In genomic region chr2:169589697-169590096, GRCm38 (mm10) we compare ENCODE assay signal across 26 mouse cellular contexts. TPM values are rescaled to one million over a fixed set of nuclear protein-coding genes. Genes with fewer than 3 reads are reported as not detected.
DNase-seq lines count a peak whose midpoint lies in the region; ATAC-seq and TF ChIP-seq lines count a peak whose summit lies in the region.
"Had no signal": no experiment of that assay in that cellular context is flagged by ENCODE, and none has a peak within 500 bp of the region (broad histone marks: within the 10 kb centered on the region; RNA-seq: fewer than 3 reads in every experiment).

No protein-coding gene starts in this region.

- H3K27me3 ChIP-seq in Patski, result no peaks in the 10 kb centered on the region
- no peaks in the 10 kb centered on the region for H3K27me3 ChIP-seq in stomach, postnatal 0 days (ENCODE audit: control insufficient read depth, insufficient read depth, low read length)
- H3K27me3 ChIP-seq: forebrain, embryonic 13.5 days; heart, embryonic 12.5 days had no signal

- CTCF ChIA-PET in Patski (lab: Charles Lee), result no interaction called here

- in situ Hi-C loops in Patski (cut with MboI; ENCODE audit: low pct_unique_long_range_greater_than_20kb), result no loop called here

- H3K4me1 ChIP-seq in stomach, postnatal 0 days (replicated peaks; ENCODE audit: control insufficient read depth, insufficient read depth), result no peaks in the 10 kb centered on the region
- H3K4me1 ChIP-seq: heart, embryonic 12.5 days had no signal

- no peak for TF ChIP-seq CTCF in Patski (IDR thresholded peaks at IDR 0.05)
- no peak for TF ChIP-seq CTCF in stomach, postnatal 0 days (IDR thresholded peaks at IDR 0.05; ENCODE audit: low read depth)

- peak; percentile 63 for DNase-seq in CD4-positive helper T cell, adult 2 months (ENCODE audit: low read depth, low spot score)
- peak; percentile 28 for DNase-seq in Patski (ENCODE audit: low read depth, low spot score)
- peak; percentile 45 for DNase-seq in stomach, postnatal 0 days (ENCODE audit: low spot score)
- no peak for DNase-seq in left cerebral cortex, postnatal 4 days
- no peak for DNase-seq in layer of hippocampus, postnatal 36 days
- DNase-seq in MN1 (ENCODE audit: low spot score), result no peak
- DNase-seq: adrenal gland, adult 8-10 months; adrenal gland, postnatal 36 days; cerebellum, adult 2 months; cerebellum, postnatal 10 days; forebrain, postnatal 0 days; gastrocnemius, adult 2 months; gastrocnemius, postnatal 25 days had no signal

- no peak overlapping the region for H3K4me2 ChIP-seq in stomach, postnatal 0 days (replicated peaks; ENCODE audit: low read depth)
- H3K4me2 ChIP-seq: forebrain, embryonic 13.5 days; heart, embryonic 12.5 days; hindbrain, embryonic 14.5 days had no signal

- no peak overlapping the region for H3K9ac ChIP-seq in stomach, postnatal 0 days (ENCODE audit: low read length)
- H3K9ac ChIP-seq: forebrain, embryonic 13.5 days; forebrain, postnatal 0 days; heart, embryonic 12.5 days; hindbrain, embryonic 14.5 days had no signal

- no peaks in the 10 kb centered on the region for H3K9me3 ChIP-seq in stomach, postnatal 0 days (ENCODE audit: control insufficient read depth, low read length)
- H3K9me3 ChIP-seq: embryonic facial prominence, embryonic 10.5 days; forebrain, embryonic 13.5 days; heart, embryonic 12.5 days; hindbrain, embryonic 10.5 days had no signal

- H3K36me3 ChIP-seq in stomach, postnatal 0 days (ENCODE audit: control insufficient read depth, insufficient read depth, low read length), result no peaks in the 10 kb centered on the region
- H3K36me3 ChIP-seq: embryonic facial prominence, embryonic 10.5 days; G1E; heart, embryonic 12.5 days; hindbrain, embryonic 10.5 days had no signal

- ATAC-seq in Patski, result peak; percentile 76
- ATAC-seq in inflammation-experienced regulatory T-cells, adult 6 months, result peak; percentile 72
- ATAC-seq in stomach, postnatal 0 days (ENCODE audit: low FRiP score, low TSS enrichment), result peak; percentile 71
- ATAC-seq: forebrain, embryonic 13.5 days; forebrain, postnatal 0 days had no signal

- H3K4me3 ChIP-seq in stomach, postnatal 0 days (ENCODE audit: low read depth, low read length), result no peak overlapping the region
- H3K4me3 ChIP-seq: embryonic facial prominence, embryonic 10.5 days; forebrain, embryonic 13.5 days; gastrocnemius, adult 2 months; heart, embryonic 12.5 days; hindbrain, embryonic 10.5 days had no signal

- no peak for TF ChIP-seq EP300 in stomach, postnatal 0 days (optimal IDR thresholded peaks at IDR 0.05)

- peak overlapping the region; percentile 61 for H3K27ac ChIP-seq in stomach, postnatal 0 days (replicated peaks)
- H3K27ac ChIP-seq: embryonic facial prominence, embryonic 10.5 days; forebrain, embryonic 13.5 days; gastrocnemius, adult 2 months; hindbrain, embryonic 10.5 days; hindbrain, embryonic 14.5 days had no signal

- POLR2A ChIA-PET in Patski (lab: Charles Lee), result interaction anchor here (0.7 kb wide), 1 partner anchor 32 kb away, joined by 4 read pairs; no protein-coding TSS in a partner anchor

- 70% methylated on average over 10 of the region's 10 CpGs for WGBS in stomach, postnatal 0 days

- intact Hi-C loops in left cerebral cortex, postnatal 4 days (cut with DNase I), result no loop called here

RNA-seq across cellular contexts. Expression of gene Gm11011, which starts 2.2 kb away (rescaled TPM):
- polyA plus RNA-seq in Patski (2021), result not detected
- not detected for polyA plus RNA-seq in inflammation-experienced regulatory T-cells, adult 6 months (2017; shearing (Covaris generic))
- polyA plus RNA-seq in stomach, postnatal 0 days (2015; fragmentation: Nextera tagmentation; extraction: Ambion mirVana), result not detected in 2 replicates
- not detected for total RNA-seq in left cerebral cortex, postnatal 4 days (2021)
- total RNA-seq in layer of hippocampus, postnatal 36 days (2021), result not detected
- total RNA-seq: adrenal gland, adult 8-10 months; adrenal gland, postnatal 36 days; forebrain, postnatal 0 days; G1E; gastrocnemius, adult 2 months; gastrocnemius, postnatal 25 days; granulocyte monocyte progenitor cell, adult 5-6 weeks; heart, adult 8-10 months; heart, postnatal 25 days had no signal
- polyA plus RNA-seq: C2C12; cerebellum, adult 2 months; embryonic facial prominence, embryonic 10.5 days; embryonic facial prominence, embryonic 14.5 days; forebrain, embryonic 13.5 days; forebrain, postnatal 0 days; G1E; heart, embryonic 12.5 days; heart, embryonic 16.5 days; hindbrain, embryonic 10.5 days; hindbrain, embryonic 14.5 days had no signal

RNA-seq across cellular contexts. Expression of gene Tshz2, which starts 43.1 kb away (rescaled TPM):
- polyA plus RNA-seq in Patski (2021), result 43.1 TPM
- under 1 TPM; 0.15 to 0.53 (median 0.35) TPM for polyA plus RNA-seq in inflammation-experienced regulatory T-cells, adult 6 months (2017; shearing (Covaris generic))
- 5.4 and 6.7 TPM in 2 replicates for polyA plus RNA-seq in stomach, postnatal 0 days (2015; fragmentation: Nextera tagmentation; extraction: Ambion mirVana)
- total RNA-seq in left cerebral cortex, postnatal 4 days (2021), result 10 to 100 TPM; 29.9 to 52.3 TPM
- total RNA-seq in layer of hippocampus, postnatal 36 days (2021), result 10 to 100 TPM; 29.6 to 34.3 TPM
- total RNA-seq: granulocyte monocyte progenitor cell, adult 5-6 weeks had no signal
- polyA plus RNA-seq: C2C12, G1E had no signal

Comparison
In these comparisons a context has a peak if more than half of its experiments do, and no peak if none do; other contexts are left out.
1. DNase-seq: peak in CD4-positive helper T cell, adult 2 months (single experiment), Patski (single experiment) and stomach, postnatal 0 days (single experiment); none in left cerebral cortex, postnatal 4 days (single experiment), layer of hippocampus, postnatal 36 days (0 of 2) and MN1 (single experiment).
2. Peak in every context shown above with its lines, with median percentiles within 50 percentile points of each other: ATAC-seq.